Mouse (Mus musculus) thymus, adult 2 months (tissue): ENCODE results near the gene Car6.

Source experiments
- CTCF ChIP-seq: fragments of 200-500 bp; IDR thresholded peaks from 2 replicates; pipeline ENCODE4 v1.5.1; 2012; ENCODE audit warnings: mild to moderate bottlenecking, control low read depth, low read length, moderate library complexity, borderline replicate concordance; ENCODE audit not compliant: control insufficient read depth, poor library complexity, insufficient read depth; ENCODE audit errors: extremely low read depth
- POLR2A ChIP-seq: fragments of 200-500 bp; IDR thresholded peaks from 2 replicates; pipeline ENCODE4 v1.6.1; 2012; ENCODE audit warnings: mild to moderate bottlenecking, low read length, control low read depth, moderate library complexity; ENCODE audit not compliant: control insufficient read depth, poor library complexity, insufficient read depth; ENCODE audit errors: extremely low read depth

- TF ChIP-seq POLR2A, result no peak
- no peak for TF ChIP-seq CTCF
Observed at GRCm38 (mm10) chr4:150139090-150139489, 62.0 kb downstream of the Car6 start.
